8 mouse cellular contexts compared by ENCODE assay signal in the genomic region with DNA sequence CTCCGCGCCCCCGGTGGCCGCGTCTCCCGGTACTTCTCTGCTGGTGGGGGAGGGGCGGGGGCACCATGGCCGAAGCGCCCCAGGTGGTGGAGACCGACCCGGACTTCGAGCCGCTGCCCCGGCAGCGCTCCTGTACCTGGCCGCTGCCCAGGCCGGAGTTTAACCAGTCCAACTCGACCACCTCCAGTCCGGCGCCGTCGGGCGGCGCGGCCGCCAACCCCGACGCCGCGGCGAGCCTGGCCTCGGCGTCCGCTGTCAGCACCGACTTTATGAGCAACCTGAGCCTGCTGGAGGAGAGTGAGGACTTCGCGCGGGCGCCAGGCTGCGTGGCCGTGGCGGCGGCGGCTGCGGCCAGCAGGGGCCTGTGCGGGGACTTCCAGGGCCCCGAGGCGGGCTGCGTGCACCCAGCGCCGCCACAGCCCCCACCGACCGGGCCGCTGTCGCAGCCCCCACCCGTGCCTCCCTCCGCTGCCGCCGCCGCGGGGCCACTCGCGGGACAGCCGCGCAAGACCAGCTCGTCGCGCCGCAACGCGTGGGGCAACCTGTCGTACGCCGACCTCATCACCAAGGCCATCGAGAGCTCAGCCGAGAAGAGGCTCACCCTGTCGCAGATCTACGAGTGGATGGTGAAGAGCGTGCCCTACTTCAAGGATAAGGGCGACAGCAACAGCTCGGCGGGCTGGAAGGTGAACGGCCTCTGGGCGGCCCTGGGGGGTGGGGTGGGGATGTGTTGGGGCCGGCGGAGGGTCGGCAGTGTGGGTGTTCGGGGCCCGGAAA. TPM values are rescaled to one million over a fixed set of nuclear protein-coding genes. Genes with fewer than 3 reads are reported as not detected.
DNase-seq lines count a peak whose midpoint lies in the region; ATAC-seq and TF ChIP-seq lines count a peak whose summit lies in the region.

No protein-coding gene starts in this region.

- WGBS in hindbrain, embryonic 14.5 days, result under 1% methylated on average over 79 of the region's 89 CpGs
- under 1% methylated on average over 84 of the region's 89 CpGs for WGBS in liver, adult 2 months

- H3K9ac ChIP-seq in hindbrain, embryonic 14.5 days, result peak overlapping the region; percentile 65
- peak overlapping the region; percentile 98 for H3K9ac ChIP-seq in liver, adult 2 months (ENCODE audit: low read depth, low read length)

- no peak for TF ChIP-seq POLR2A in liver, adult 2 months (IDR thresholded peaks at IDR 0.05; ENCODE audit: extremely low read depth, insufficient read depth, low read length)
- TF ChIP-seq POLR2A in myocyte (IDR thresholded peaks at IDR 0.05; ENCODE audit: insufficient read length, low read depth), result no peak

- H3K79me2 ChIP-seq in liver, adult 2 months (ENCODE audit: control insufficient read depth, insufficient read depth, low read length), result peaks cover 35% of the 10 kb centered on the region; the same call in 1 of the 2 replicates
- peaks cover 43% of the 10 kb centered on the region for H3K79me2 ChIP-seq in myocyte (ENCODE audit: control insufficient read depth, insufficient read depth)

- peaks cover 19% of the 10 kb centered on the region; the same call in 1 of the 2 replicates for H3K4me1 ChIP-seq in hindbrain, embryonic 14.5 days (replicated peaks; ENCODE audit: control insufficient read depth, insufficient read depth, low read length)
- H3K4me1 ChIP-seq in liver, adult 2 months (ENCODE audit: control insufficient read depth, insufficient read depth, low read length), result peaks cover 14% of the 10 kb centered on the region

- peak overlapping the region; percentile 65; the same call in 1 of the 2 replicates for H3K27ac ChIP-seq in hindbrain, embryonic 14.5 days
- peak overlapping the region; percentile 94 for H3K27ac ChIP-seq in liver, adult 2 months (replicated peaks; ENCODE audit: insufficient read depth, low read depth, low read length)

- H3K4me3 ChIP-seq in hindbrain, embryonic 14.5 days (replicated peaks; ENCODE audit: low read length), result peak overlapping the region; percentile 78
- peak overlapping the region; percentile 70 for H3K4me3 ChIP-seq in liver, adult 2 months (ENCODE audit: insufficient read depth, low read depth, low read length)
- peak overlapping the region; percentile 84 for H3K4me3 ChIP-seq in myocyte

- ATAC-seq in hindbrain, embryonic 14.5 days (ENCODE audit: low FRiP score), result peak; percentile 32; the same call in 1 of the 2 replicates

- H3ac ChIP-seq in myocyte (ENCODE audit: control insufficient read depth, insufficient read length), result peak overlapping the region; percentile 85

- H3K27me3 ChIP-seq in hindbrain, embryonic 14.5 days (ENCODE audit: control insufficient read depth, insufficient read depth, low read length), result peaks cover 74% of the 10 kb centered on the region
- H3K27me3 ChIP-seq in liver, adult 2 months (ENCODE audit: control insufficient read depth, insufficient read depth, low read length), result no peaks in the 10 kb centered on the region
- no peaks in the 10 kb centered on the region for H3K27me3 ChIP-seq in myocyte (ENCODE audit: control insufficient read depth, insufficient read depth, insufficient read length)

- peak overlapping the region; percentile 94 for H3K4me2 ChIP-seq in hindbrain, embryonic 14.5 days (replicated peaks)
- H3K4me2 ChIP-seq in myocyte (ENCODE audit: low read depth), result peak overlapping the region; percentile 88

- H3K36me3 ChIP-seq in hindbrain, embryonic 14.5 days (replicated peaks; ENCODE audit: control insufficient read depth, insufficient read depth), result no peaks in the 10 kb centered on the region
- H3K36me3 ChIP-seq in liver, adult 2 months (ENCODE audit: control insufficient read depth, insufficient read depth, low read length), result no peaks in the 10 kb centered on the region
- H3K36me3 ChIP-seq in myocyte (ENCODE audit: control insufficient read depth, insufficient read depth), result no peaks in the 10 kb centered on the region

- DNase-seq in layer of hippocampus, postnatal 10 days (ENCODE audit: low spot score in 2 of 2), result peak; percentile 42 to 62
- DNase-seq in layer of hippocampus, adult 9-11 months, result no peak
- DNase-seq in cerebellum, adult 11 months, result peak; percentile 56
- peak; percentile 48 for DNase-seq in forelimb bud, embryonic 11.5 days (ENCODE audit: low read depth, low spot score)
- DNase-seq in hindbrain, embryonic 14.5 days (ENCODE audit: low spot score), result no peak
- DNase-seq in liver, adult 2 months (ENCODE audit: extremely low read depth, low read depth, low spot score), result peak; percentile 53
- peak; percentile 67 for DNase-seq in testis, postnatal 14 days (ENCODE audit: low spot score)

- TF ChIP-seq CTCF in liver, adult 2 months (IDR thresholded peaks at IDR 0.05; ENCODE audit: low read depth, low read length), result no peak

- no peaks in the 10 kb centered on the region for H3K9me3 ChIP-seq in hindbrain, embryonic 14.5 days (ENCODE audit: control insufficient read depth, low read length)

TF ChIP-seq in myocyte, 11 proteins besides CTCF, POLR2A, EP300 and RAD21:
- TF ChIP-seq POLR2AphosphoS2 (IDR thresholded peaks at IDR 0.05; ENCODE audit: insufficient read length, low read depth) (peak; percentile 23), E2F4 (IDR thresholded peaks at IDR 0.05; ENCODE audit: insufficient read depth) (no peak), TCF3 (IDR thresholded peaks at IDR 0.05; ENCODE audit: insufficient read length, low read depth) (no peak), REST (IDR thresholded peaks at IDR 0.05; ENCODE audit: insufficient read depth, insufficient read length) (no peak), TCF12 (IDR thresholded peaks at IDR 0.05; ENCODE audit: insufficient read depth, poor library complexity, severe bottlenecking) (no peak), MYOD1 (IDR thresholded peaks at IDR 0.05; ENCODE audit: control insufficient read depth in 1 of 3, insufficient read length in 2 of 3, low read depth in 2 of 3) (peak in 1 of 3 experiments; percentile 25), MYOG (IDR thresholded peaks at IDR 0.05; ENCODE audit: control insufficient read depth in 1 of 3, insufficient read depth in 1 of 3, insufficient read length in 2 of 3, low read depth in 2 of 3) (peak in 2 of 3 experiments; percentile 10 to 18), SRF (IDR thresholded peaks at IDR 0.05; ENCODE audit: control insufficient read depth, insufficient read length, low read depth) (no peak)

RNA-seq across cellular contexts. Expression of gene Foxo1, which starts 0.8 kb away (rescaled TPM):
- 10 to 100 TPM; 20.6 to 24.5 TPM for total RNA-seq in layer of hippocampus, postnatal 10 days (2021)
- 3.9 TPM in 2 replicates for polyA plus RNA-seq in hindbrain, embryonic 14.5 days (2014; fragmentation: Nextera tagmentation; extraction: Ambion mirVana)
- 6.5 and 10.3 TPM in 2 replicates for total RNA-seq in liver, adult 2 months (2014; rRNA removed)
- polyA plus RNA-seq in liver, adult 2 months (2012; rRNA removed), result 5.8 and 7.4 TPM in 2 replicates
- polyA plus RNA-seq in myocyte (2012; fragmentation: generic; extraction: Trizol), result 7.2 TPM

Comparison
In these comparisons a context has a peak if more than half of its experiments do, and no peak if none do; other contexts are left out.
1. DNase-seq: peak in layer of hippocampus, postnatal 10 days (2 of 2), cerebellum, adult 11 months (single experiment), forelimb bud, embryonic 11.5 days (single experiment), liver, adult 2 months (single experiment) and testis, postnatal 14 days (single experiment); none in layer of hippocampus, adult 9-11 months (single experiment) and hindbrain, embryonic 14.5 days (single experiment).
2. Peak in every context shown above with its lines, with median percentiles within 50 percentile points of each other: H3K4me3 ChIP-seq.